Mouse (Mus musculus) kidney, embryonic 14.5 days (tissue): ENCODE results near the gene Rbms3. TPM values are rescaled to one million over a fixed set of nuclear protein-coding genes. Genes with fewer than 3 reads are reported as not detected.

Experiments used
- ATAC-seq: fragments of 200-750 bp; cut with Nextera tagmentation; 2 replicates; pipeline ENCODE4 v1.8.0; 2017; ENCODE audit warnings: moderate number of reproducible peaks, mild to moderate bottlenecking, moderate TSS enrichment, moderate library complexity; ENCODE audit not compliant: low FRiP score, low TSS enrichment
- H3K27ac ChIP-seq: fragments of 300-500 bp; sonication (generic); 2 replicates; pipeline ENCODE4 v1.5.1; 2014; ENCODE audit warnings: low read depth, mild to moderate bottlenecking, low read length, moderate library complexity, mixed read lengths
- H3K27me3 ChIP-seq: fragments of 300-500 bp; sonication (generic); 2 replicates; pipeline ENCODE4 v1.6.1; 2014; ENCODE audit warnings: mild to moderate bottlenecking, low read length; ENCODE audit not compliant: control insufficient read depth, insufficient read depth
- H3K36me3 ChIP-seq: fragments of 300-500 bp; sonication (generic); 2 replicates; pipeline ENCODE4 v1.6.1; 2014; ENCODE audit warnings: low read length, mixed read lengths; ENCODE audit not compliant: control insufficient read depth, insufficient read depth
- H3K4me1 ChIP-seq: fragments of 300-500 bp; sonication (generic); 2 replicates; pipeline ENCODE4 v1.6.1; 2014; ENCODE audit warnings: low read length, mixed read lengths; ENCODE audit not compliant: control insufficient read depth, insufficient read depth
- H3K4me2 ChIP-seq: fragments of 300-500 bp; sonication (generic); replicated peaks from 2 replicates; pipeline ENCODE4 v1.6.1; 2014; ENCODE audit warnings: low read depth, mild to moderate bottlenecking, low read length
- H3K4me3 ChIP-seq: fragments of 300-500 bp; sonication (generic); 2 replicates; pipeline ENCODE4 v1.5.1; 2014; ENCODE audit warnings: mild to moderate bottlenecking, low read length
- H3K9ac ChIP-seq: fragments of 300-500 bp; sonication (generic); 2 replicates; pipeline ENCODE4 v1.6.1; 2014; ENCODE audit warnings: low read depth, mild to moderate bottlenecking, low read length, moderate library complexity
- H3K9me3 ChIP-seq: fragments of 300-500 bp; sonication (generic); 2 replicates; pipeline ENCODE4 v1.6.1; 2016; ENCODE audit warnings: low read length; ENCODE audit not compliant: control insufficient read depth
- WGBS: fragments of 180-500 bp; shearing (Covaris S2); extraction: QIAGEN DNeasy Blood & Tissue Kit; methylation state at CpG from one replicate; pipeline ENCODE4 v1.1.7; 2014; 5-methylcytosine and 5-hydroxymethylcytosine counted together
- polyA plus RNA-seq: library from polyadenylated mRNA; unstranded; fragments of >200 nt; fragmentation: Nextera tagmentation; extraction: Ambion mirVana; gene quantifications from 2 replicates; pipeline ENCODE4 v1.2.1, GENCODE M21; 2014

Rbms3 gene
- polyA plus RNA-seq, 1 experiment from 2014 or later = 73.4 TPM

DNA sequence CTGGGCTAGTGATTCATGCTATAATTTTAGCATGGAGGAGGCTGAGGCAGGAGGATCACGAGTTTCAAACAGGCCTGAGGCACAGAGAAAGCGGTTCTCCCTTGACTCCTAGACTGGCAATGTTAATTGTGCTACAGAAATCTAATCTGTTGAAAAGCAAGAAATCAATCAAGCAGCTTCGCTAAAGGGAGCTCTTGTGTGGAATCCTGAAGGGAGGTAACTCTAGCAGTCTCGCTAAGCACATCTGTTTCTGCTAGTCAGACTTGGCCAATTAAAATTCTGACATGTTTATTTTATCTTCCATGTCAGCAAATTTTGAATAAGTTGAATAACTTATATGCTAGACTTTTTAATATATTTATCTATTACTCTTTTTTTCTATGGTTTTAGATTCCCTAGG is 881.4 kb downstream of the Rbms3 start:
- Histone ChIP-seq H3K27me3 (no peaks in the 10 kb centered on the region), H3K4me1 (no peaks in the 10 kb centered on the region; the same call in 1 of the 2 replicates), H3K36me3 (no peaks in the 10 kb centered on the region), H3K4me3 (no peak overlapping the region), H3K9me3 (no peaks in the 10 kb centered on the region), H3K9ac (no peak overlapping the region), H3K27ac (no peak overlapping the region), H3K4me2 (no peak overlapping the region)
- 37% methylated on average over 4 of the region's 4 CpGs for WGBS
- peak; percentile 71; the same call in 1 of the 2 replicates for ATAC-seq

DNA sequence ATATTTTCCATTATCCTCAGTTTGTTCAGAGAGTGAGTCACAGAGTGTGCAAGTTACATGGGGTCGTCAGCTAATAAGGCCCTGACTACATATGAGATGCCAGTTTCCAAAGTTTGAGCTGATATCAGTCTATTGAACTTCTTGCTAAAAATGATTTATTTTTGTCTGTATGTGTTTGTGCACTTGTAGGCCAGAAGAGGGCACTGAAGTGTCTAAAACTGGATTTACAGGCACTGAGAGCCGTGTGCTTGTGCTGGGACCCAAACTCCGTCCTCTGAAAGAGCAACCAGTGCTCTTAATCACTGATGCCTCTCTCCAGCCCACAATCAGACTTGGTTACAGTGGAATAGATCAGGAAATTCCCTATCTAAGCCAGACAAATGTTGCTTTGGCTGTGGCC is 882.8 kb downstream of the Rbms3 start:
- no peaks in the 10 kb centered on the region for H3K36me3 ChIP-seq
- no peak overlapping the region for H3K4me3 ChIP-seq
- no peaks in the 10 kb centered on the region; the same call in 1 of the 2 replicates for H3K4me1 ChIP-seq
- no peaks in the 10 kb centered on the region for H3K9me3 ChIP-seq
- no peak overlapping the region for H3K27ac ChIP-seq
- no peaks in the 10 kb centered on the region for H3K27me3 ChIP-seq
- ATAC-seq = no peak
- H3K9ac ChIP-seq = no peak overlapping the region
- no peak overlapping the region for H3K4me2 ChIP-seq
- WGBS = 88% methylated on average over 3 of the region's 3 CpGs

DNA sequence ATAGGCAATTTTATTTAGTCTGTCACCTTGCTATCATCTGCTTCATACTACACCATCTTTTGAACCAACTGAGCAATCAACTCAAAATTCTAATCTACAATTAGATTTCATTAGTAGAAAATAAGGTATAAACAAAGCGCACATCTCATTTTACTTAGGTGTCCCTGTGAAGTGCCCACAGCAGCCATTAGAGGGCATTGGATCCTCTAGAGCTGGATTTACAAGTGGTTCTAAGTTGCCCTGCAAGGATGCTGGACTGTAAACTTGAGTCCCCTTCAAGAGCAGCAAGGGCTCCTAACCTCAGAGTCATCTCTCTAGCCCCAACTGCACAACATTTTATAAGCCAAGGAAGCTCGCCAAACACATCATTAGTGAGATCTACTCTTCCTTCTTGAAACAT is 891.9 kb downstream of the Rbms3 start:
- no peak overlapping the region for H3K9ac ChIP-seq
- no peak overlapping the region for H3K4me2 ChIP-seq
- H3K9me3 ChIP-seq = no peaks in the 10 kb centered on the region
- ATAC-seq = no peak
- H3K27me3 ChIP-seq = no peaks in the 10 kb centered on the region
- H3K27ac ChIP-seq = no peak overlapping the region
- H3K4me3 ChIP-seq = no peak overlapping the region
- no peaks in the 10 kb centered on the region for H3K36me3 ChIP-seq
- no peaks in the 10 kb centered on the region for H3K4me1 ChIP-seq
- 76% methylated on average over 2 of the region's 2 CpGs for WGBS

DNA sequence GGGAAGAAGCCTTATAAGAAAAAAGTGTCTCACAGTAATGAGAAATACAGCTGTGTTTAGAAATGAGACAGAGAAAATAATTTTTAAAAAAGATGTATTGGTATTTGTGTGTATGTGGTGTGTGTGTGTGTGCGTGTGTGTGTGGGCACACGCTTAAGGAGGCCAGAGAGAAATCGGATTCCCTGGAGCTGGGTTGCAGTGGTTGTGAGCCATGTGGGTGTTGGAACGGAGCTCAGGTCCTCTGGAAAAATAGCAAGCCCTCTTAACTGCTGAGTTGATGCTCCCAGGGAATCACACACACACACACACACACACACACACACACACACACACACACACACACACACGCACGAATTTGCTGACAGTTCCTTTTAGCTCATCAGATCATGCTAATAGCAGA is 900.5 kb downstream of the Rbms3 start:
- no peak for ATAC-seq
- H3K27ac ChIP-seq = no peak overlapping the region
- H3K4me2 ChIP-seq = no peak overlapping the region
- no peak overlapping the region for H3K4me3 ChIP-seq
- H3K27me3 ChIP-seq = no peaks in the 10 kb centered on the region
- no peaks in the 10 kb centered on the region for H3K36me3 ChIP-seq
- WGBS = 84% methylated on average over 6 of the region's 6 CpGs
- H3K4me1 ChIP-seq = no peaks in the 10 kb centered on the region
- H3K9me3 ChIP-seq = no peaks in the 10 kb centered on the region
- H3K9ac ChIP-seq = no peak overlapping the region

DNA sequence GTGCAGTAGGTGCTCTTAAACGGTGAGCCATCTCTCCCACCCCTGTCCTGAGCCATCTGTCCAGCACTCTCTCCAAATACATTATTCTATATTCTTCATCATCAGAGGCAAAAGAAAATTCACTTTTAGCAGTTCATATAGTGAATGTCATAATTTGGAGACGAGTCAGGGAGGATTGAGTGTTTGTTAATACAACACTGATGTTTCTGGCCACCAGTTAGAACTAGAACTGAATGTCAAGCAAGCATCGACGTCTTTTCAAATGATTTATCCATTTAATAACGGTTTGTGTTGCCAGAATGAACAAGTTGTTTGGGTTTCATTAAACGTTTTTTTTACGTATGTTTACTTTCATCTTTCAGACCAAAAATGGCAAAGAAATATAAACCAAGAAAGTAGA is 901.1 kb downstream of the Rbms3 start:
- 78% methylated on average over 7 of the region's 7 CpGs for WGBS
- ATAC-seq = no peak

DNA sequence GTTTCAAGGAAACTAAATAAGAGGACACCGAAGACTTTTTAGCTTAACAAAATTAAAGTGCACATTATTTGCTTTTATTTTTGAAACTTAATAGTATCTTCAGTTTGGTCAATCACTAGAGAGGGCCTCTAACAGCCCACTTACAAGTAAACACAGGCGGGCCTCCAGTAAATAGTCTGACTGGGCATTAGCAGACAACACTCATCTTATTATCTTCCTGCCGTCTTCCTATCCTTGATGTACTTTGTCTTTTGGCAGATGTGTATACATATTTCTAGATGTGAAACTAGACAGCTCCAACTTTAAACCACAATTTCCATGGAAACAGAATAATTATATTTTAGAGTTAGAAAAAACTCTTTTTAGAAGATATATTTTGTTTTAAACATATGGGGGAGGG is 901.6 kb downstream of the Rbms3 start:
- H3K4me2 ChIP-seq = no peak overlapping the region
- H3K4me3 ChIP-seq = no peak overlapping the region
- H3K9me3 ChIP-seq = no peaks in the 10 kb centered on the region
- no peaks in the 10 kb centered on the region for H3K4me1 ChIP-seq
- no peaks in the 10 kb centered on the region for H3K36me3 ChIP-seq
- no peaks in the 10 kb centered on the region for H3K27me3 ChIP-seq
- 87% methylated on average over 3 of the region's 3 CpGs for WGBS
- no peak overlapping the region for H3K27ac ChIP-seq
- no peak for ATAC-seq
- H3K9ac ChIP-seq = no peak overlapping the region

More for the DNA sequence above, 901.1 kb downstream of the Rbms3 start:
- Histone ChIP-seq H3K9ac (no peak overlapping the region), H3K4me3 (no peak overlapping the region), H3K27ac (no peak overlapping the region), H3K4me2 (no peak overlapping the region), H3K4me1 (no peaks in the 10 kb centered on the region), H3K9me3 (no peaks in the 10 kb centered on the region), H3K36me3 (no peaks in the 10 kb centered on the region), H3K27me3 (no peaks in the 10 kb centered on the region)

DNA sequence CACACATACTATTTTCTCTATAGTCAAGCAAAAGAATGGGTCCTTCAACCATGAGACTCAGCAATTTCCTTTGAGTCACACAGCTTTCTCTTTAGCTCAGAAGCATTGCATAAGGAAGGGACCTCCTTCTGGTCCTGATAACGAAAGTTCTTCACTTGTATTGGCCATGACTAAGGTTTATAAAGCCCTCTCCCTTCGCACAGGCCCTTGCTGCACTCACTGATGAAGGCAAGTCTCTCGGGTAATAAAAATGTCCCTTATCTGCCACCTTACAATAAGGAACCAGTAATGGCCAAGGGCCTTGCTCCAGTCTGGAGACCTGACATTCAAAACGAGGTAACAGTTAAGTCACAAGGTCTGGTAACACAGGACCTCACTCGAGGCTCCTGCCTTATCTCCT is 905.1 kb downstream of the Rbms3 start:
- no peak overlapping the region for H3K9ac ChIP-seq
- no peaks in the 10 kb centered on the region for H3K36me3 ChIP-seq
- no peaks in the 10 kb centered on the region for H3K27me3 ChIP-seq
- no peaks in the 10 kb centered on the region for H3K9me3 ChIP-seq
- H3K4me2 ChIP-seq = no peak overlapping the region
- ATAC-seq = no peak
- H3K27ac ChIP-seq = no peak overlapping the region
- H3K4me1 ChIP-seq = no peaks in the 10 kb centered on the region
- H3K4me3 ChIP-seq = no peak overlapping the region
- WGBS = 74% methylated on average over 5 of the region's 5 CpGs

DNA sequence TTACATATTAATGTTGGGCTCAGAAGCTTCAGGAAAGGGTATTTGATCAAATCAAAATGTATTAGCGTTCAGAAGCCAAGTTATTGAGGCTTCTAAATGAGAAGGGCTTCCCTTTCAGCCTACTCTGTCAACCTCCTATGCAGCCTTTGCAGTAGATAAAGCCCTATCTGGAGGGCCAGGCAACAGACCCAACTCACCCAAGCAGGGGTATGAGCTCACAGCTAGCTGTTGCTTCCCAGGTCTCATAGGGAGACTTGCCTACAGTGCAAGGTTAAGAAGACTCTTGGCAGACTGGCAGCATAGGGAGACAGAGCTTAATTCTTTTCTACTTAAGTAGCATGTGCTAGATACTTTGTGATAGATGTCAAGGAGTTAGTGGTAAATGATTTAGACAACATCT is 926.6 kb downstream of the Rbms3 start:
- Histone ChIP-seq H3K27me3 (no peaks in the 10 kb centered on the region), H3K9ac (no peak overlapping the region), H3K36me3 (peaks cover 2% of the 10 kb centered on the region; the same call in 1 of the 2 replicates), H3K4me2 (no peak overlapping the region), H3K4me3 (no peak overlapping the region), H3K4me1 (no peaks in the 10 kb centered on the region), H3K9me3 (peaks cover 4% of the 10 kb centered on the region), H3K27ac (no peak overlapping the region)
- no peak for ATAC-seq
- WGBS = 89% methylated on average over 1 of the region's 1 CpGs

DNA sequence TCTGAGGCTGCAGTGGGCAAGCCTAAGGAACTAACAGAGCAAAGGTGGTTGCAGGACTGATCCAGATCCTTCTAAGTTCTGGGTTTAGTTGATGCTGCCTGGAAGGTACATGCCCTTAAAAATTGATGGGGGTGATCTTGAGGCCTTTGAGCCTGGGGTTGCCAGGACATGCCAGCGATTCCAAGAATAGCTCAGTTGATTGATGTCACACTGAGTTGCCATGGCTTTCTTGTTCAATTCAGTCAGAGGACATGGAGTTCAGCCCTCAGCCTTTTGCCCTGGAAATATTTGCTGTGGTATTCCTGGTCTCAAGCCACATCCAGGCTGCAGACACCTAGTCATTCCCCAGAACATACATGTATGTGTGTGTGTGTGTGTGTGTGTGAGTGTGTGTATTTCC is 927.1 kb downstream of the Rbms3 start:
- ATAC-seq = no peak
- H3K4me3 ChIP-seq = no peak overlapping the region
- H3K27me3 ChIP-seq = no peaks in the 10 kb centered on the region
- peaks cover 2% of the 10 kb centered on the region; the same call in 1 of the 2 replicates for H3K36me3 ChIP-seq
- no peak overlapping the region for H3K9ac ChIP-seq
- H3K4me2 ChIP-seq = no peak overlapping the region
- peaks cover 4% of the 10 kb centered on the region for H3K9me3 ChIP-seq
- 74% methylated on average over 1 of the region's 1 CpGs for WGBS
- no peak overlapping the region for H3K27ac ChIP-seq
- no peaks in the 10 kb centered on the region for H3K4me1 ChIP-seq
